Mouse (Mus musculus): ENCODE results near the gene Gm49358. TPM values are rescaled to one million over a fixed set of nuclear protein-coding genes. Genes with fewer than 3 reads are reported as not detected.

The Gm49358 gene
- total and polyA plus RNA-seq, 2 experiments: 1.9 TPM; not detected in 1

DNA sequence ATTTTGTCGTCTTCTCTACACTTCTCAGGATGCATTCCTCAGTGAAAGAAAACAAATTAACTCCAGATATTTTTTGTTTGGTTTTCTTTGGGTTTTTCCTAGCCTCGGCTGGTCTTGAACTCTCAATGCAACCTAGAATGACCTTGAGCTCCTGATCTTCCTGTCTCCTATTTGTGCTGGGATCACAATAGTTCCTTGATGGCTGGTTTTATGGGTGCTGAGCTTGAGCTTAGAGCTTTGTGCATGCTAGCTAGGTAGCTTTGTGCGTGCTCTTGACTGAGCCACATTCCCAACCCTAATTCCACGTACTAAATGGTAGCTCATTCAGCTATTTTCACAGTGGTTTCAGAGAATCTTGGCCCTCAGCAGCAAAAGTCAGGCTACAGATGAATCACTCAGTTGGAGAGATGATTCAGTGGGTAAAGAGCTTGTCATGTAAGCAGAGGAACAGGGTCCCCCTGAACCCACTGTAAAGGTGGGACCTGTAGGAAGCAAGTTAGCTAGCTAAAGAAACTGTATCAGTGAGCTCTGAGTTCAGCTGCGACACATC, 20.4 kb downstream of the Gm49358 start:
- no peaks in the 10 kb centered on the region for H3K36me3 ChIP-seq (ENCODE audit: control insufficient read depth, insufficient read depth, low read length)
- no peak for TF ChIP-seq POLR2A (IDR thresholded peaks at IDR 0.05; ENCODE audit: extremely low read depth, insufficient read depth, low read length)
- no peak for TF ChIP-seq CTCF (IDR thresholded peaks at IDR 0.05; ENCODE audit: low read depth, low read length)
- H3K27me3 ChIP-seq (ENCODE audit: control insufficient read depth, insufficient read depth, low read length): no peaks in the 10 kb centered on the region
- no peak overlapping the region for H3K9ac ChIP-seq (ENCODE audit: low read depth, low read length)
- H3K79me2 ChIP-seq (ENCODE audit: control insufficient read depth, insufficient read depth, low read length): peaks cover 41% of the 10 kb centered on the region
- no peak overlapping the region for H3K4me3 ChIP-seq (ENCODE audit: insufficient read depth, low read depth, low read length)
- 59% methylated on average over 5 of the region's 5 CpGs for WGBS
- H3K27ac ChIP-seq (replicated peaks; ENCODE audit: insufficient read depth, low read depth, low read length): 0 out of 2 replicates have a peak overlapping the region, but pooled peaks have one; percentile 18
- H3K4me1 ChIP-seq (ENCODE audit: control insufficient read depth, insufficient read depth, low read length): peaks cover 28% of the 10 kb centered on the region
- DNase-seq (ENCODE audit: extremely low read depth, low read depth, low spot score): no peak

DNA sequence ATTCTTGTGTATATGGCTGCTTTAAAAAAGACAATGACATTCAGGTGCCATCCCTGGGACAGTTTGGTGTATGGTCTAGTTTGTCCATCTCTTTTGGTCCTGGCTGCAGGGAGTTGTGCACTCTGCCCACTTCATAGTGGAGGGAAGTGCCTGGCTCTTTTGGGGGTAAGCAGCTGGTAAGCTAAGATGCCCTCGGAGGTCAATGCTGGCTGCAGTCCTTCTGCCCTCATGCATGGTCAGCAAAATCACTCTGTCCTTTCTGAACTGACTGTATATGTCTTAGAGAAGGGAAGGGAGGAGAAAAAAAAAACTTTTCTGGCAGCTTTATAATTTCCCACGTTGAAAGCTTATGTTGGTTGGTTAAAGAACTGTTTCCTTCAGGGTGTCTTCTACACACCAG, 21.6 kb downstream of the Gm49358 start:
- Histone ChIP-seq H3K4me3 (ENCODE audit: insufficient read depth, low read depth, low read length) (no peak overlapping the region), H3K79me2 (ENCODE audit: control insufficient read depth, insufficient read depth, low read length) (peaks cover 47% of the 10 kb centered on the region), H3K4me1 (ENCODE audit: control insufficient read depth, insufficient read depth, low read length) (peaks cover 22% of the 10 kb centered on the region), H3K9ac (ENCODE audit: low read depth, low read length) (no peak overlapping the region), H3K36me3 (ENCODE audit: control insufficient read depth, insufficient read depth, low read length) (no peaks in the 10 kb centered on the region), H3K27ac (replicated peaks; ENCODE audit: insufficient read depth, low read depth, low read length) (no peak overlapping the region), H3K27me3 (ENCODE audit: control insufficient read depth, insufficient read depth, low read length) (no peaks in the 10 kb centered on the region)
- TF ChIP-seq POLR2A (IDR thresholded peaks at IDR 0.05; ENCODE audit: extremely low read depth, insufficient read depth, low read length) (no peak), CTCF (IDR thresholded peaks at IDR 0.05; ENCODE audit: low read depth, low read length) (no peak)
- 57% methylated on average over 2 of the region's 2 CpGs for WGBS
- DNase-seq (ENCODE audit: extremely low read depth, low read depth, low spot score): no peak

DNA sequence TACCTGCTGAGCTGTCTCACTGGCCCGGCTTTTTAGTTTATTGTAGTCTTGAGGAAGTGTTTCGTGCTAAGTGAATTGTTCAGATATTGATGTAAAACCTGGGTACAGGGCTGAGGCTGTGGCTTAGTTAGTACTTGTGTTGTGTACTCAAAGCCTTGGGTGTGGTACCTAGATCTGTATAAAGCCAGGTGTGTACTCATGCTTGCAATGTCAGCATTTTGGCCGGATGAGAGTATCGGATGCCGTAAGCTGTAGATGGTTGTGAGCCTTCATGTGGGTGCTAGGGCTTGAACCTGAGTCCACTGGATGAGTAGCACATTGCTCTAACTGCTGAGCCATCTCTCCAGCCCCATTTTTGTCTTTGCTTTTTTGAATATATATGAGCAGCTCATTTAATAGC, 22.3 kb downstream of the Gm49358 start:
- no peak for DNase-seq (ENCODE audit: extremely low read depth, low read depth, low spot score)
- no peak overlapping the region for H3K9ac ChIP-seq (ENCODE audit: low read depth, low read length)
- H3K4me1 ChIP-seq (ENCODE audit: control insufficient read depth, insufficient read depth, low read length): peaks cover 22% of the 10 kb centered on the region
- TF ChIP-seq CTCF (IDR thresholded peaks at IDR 0.05; ENCODE audit: low read depth, low read length) (no peak), POLR2A (IDR thresholded peaks at IDR 0.05; ENCODE audit: extremely low read depth, insufficient read depth, low read length) (no peak)
- no peak overlapping the region for H3K27ac ChIP-seq (replicated peaks; ENCODE audit: insufficient read depth, low read depth, low read length)
- no peaks in the 10 kb centered on the region for H3K27me3 ChIP-seq (ENCODE audit: control insufficient read depth, insufficient read depth, low read length)
- no peaks in the 10 kb centered on the region for H3K36me3 ChIP-seq (ENCODE audit: control insufficient read depth, insufficient read depth, low read length)
- 90% methylated on average over 5 of the region's 5 CpGs for WGBS
- peaks cover 50% of the 10 kb centered on the region for H3K79me2 ChIP-seq (ENCODE audit: control insufficient read depth, insufficient read depth, low read length)
- no peak overlapping the region for H3K4me3 ChIP-seq (ENCODE audit: insufficient read depth, low read depth, low read length)

DNA sequence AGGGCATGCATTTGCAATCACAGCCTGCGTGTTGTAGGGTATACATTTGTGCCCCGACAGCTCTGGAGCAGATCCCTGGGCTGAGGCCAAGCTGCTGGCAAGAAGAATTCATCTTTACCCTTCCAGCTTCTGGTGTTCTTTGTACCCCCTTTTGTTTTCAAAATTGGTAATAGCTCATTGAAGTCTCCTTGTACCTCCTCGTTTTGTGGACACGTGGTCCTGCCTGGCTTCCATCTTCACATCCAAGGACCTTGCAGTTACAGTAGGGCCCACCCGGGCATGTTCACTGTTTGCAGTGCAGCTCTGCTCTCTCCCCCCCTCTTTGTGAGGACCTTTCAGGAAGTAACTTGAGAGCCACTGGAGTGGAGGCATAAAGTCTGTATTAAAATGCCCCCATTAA, 24.4 kb downstream of the Gm49358 start:
- 48% methylated on average over 5 of the region's 5 CpGs for WGBS
- peaks cover 11% of the 10 kb centered on the region; the same call in 1 of the 2 replicates for H3K4me1 ChIP-seq (ENCODE audit: control insufficient read depth, insufficient read depth, low read length)
- H3K9ac ChIP-seq (ENCODE audit: low read depth, low read length): no peak overlapping the region
- TF ChIP-seq CTCF (IDR thresholded peaks at IDR 0.05; ENCODE audit: low read depth, low read length): no peak
- no peak for TF ChIP-seq POLR2A (IDR thresholded peaks at IDR 0.05; ENCODE audit: extremely low read depth, insufficient read depth, low read length)
- H3K79me2 ChIP-seq (ENCODE audit: control insufficient read depth, insufficient read depth, low read length): peaks cover 51% of the 10 kb centered on the region
- H3K27me3 ChIP-seq (ENCODE audit: control insufficient read depth, insufficient read depth, low read length): no peaks in the 10 kb centered on the region
- DNase-seq (ENCODE audit: extremely low read depth, low read depth, low spot score): no peak
- no peak overlapping the region for H3K27ac ChIP-seq (replicated peaks; ENCODE audit: insufficient read depth, low read depth, low read length)
- no peak overlapping the region for H3K4me3 ChIP-seq (ENCODE audit: insufficient read depth, low read depth, low read length)
- H3K36me3 ChIP-seq (ENCODE audit: control insufficient read depth, insufficient read depth, low read length): no peaks in the 10 kb centered on the region

DNA sequence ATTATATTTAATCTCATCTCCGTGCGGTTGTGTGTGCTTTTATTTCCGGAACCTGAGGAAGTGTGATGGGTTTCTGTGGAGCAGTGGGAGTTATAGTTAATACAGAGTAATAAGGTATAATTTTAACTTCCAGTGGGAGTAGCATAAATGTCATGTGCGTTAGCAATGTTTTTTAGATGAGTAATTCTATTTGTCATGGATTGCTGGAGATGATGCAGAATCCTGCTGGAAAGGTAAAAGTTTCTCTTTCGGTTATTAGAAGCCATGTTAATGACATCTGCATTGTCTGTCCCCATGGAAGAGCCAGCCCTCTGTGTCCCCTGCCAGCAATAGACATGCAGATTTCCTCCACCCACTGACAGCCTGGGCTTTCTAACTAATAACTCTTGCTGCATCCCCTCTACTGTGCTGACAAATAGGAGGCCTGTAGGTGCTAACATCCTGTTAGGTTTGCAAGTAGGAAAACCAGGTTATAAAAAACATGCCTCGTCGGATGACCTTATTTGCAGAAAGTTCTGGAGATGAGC, 25.4 kb downstream of the Gm49358 start:
- no peak overlapping the region for H3K4me3 ChIP-seq (ENCODE audit: insufficient read depth, low read depth, low read length)
- H3K4me1 ChIP-seq (ENCODE audit: control insufficient read depth, insufficient read depth, low read length): peaks cover 9% of the 10 kb centered on the region; the same call in 1 of the 2 replicates
- TF ChIP-seq POLR2A (IDR thresholded peaks at IDR 0.05; ENCODE audit: extremely low read depth, insufficient read depth, low read length) (no peak), CTCF (IDR thresholded peaks at IDR 0.05; ENCODE audit: low read depth, low read length) (no peak)
- H3K27ac ChIP-seq (replicated peaks; ENCODE audit: insufficient read depth, low read depth, low read length): no peak overlapping the region
- 91% methylated on average over 7 of the region's 7 CpGs for WGBS
- H3K9ac ChIP-seq (ENCODE audit: low read depth, low read length): no peak overlapping the region
- no peak for DNase-seq (ENCODE audit: extremely low read depth, low read depth, low spot score)
- peaks cover 58% of the 10 kb centered on the region for H3K79me2 ChIP-seq (ENCODE audit: control insufficient read depth, insufficient read depth, low read length)
- H3K36me3 ChIP-seq (ENCODE audit: control insufficient read depth, insufficient read depth, low read length): no peaks in the 10 kb centered on the region
- no peaks in the 10 kb centered on the region for H3K27me3 ChIP-seq (ENCODE audit: control insufficient read depth, insufficient read depth, low read length)

DNA sequence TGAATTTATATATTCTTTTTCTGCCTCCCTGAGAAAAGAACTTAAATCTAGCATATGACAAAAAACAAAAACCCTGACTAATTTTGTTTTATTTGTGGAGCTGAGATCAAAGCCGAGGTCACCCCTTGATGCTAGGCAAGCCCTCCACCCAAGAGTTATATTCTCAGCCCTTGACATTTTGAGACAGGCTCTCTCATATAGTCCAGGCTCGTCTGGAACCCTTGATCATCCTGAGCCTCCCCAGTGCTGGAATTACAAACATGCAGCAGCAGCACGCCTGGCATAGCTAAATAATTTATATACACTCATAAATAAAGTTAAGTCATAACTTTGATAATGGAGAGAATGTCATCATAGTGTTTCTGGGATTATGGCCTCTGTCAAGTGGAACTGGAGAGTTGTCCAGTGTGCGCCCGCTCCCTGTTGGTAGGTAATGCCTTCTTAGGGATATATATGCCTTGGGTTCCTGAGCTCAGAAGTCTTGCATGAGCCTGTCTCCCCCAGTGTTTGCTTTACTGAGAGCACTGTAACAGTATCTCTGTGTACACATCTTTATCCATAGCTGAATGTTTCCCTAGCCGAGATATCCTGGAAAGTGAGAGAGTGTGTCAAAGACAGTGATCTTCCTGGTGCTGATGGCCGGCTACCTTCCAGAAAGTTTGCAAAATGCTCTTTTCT, 27.9 kb downstream of the Gm49358 start:
- TF ChIP-seq POLR2A (IDR thresholded peaks at IDR 0.05; ENCODE audit: extremely low read depth, insufficient read depth, low read length) (no peak), CTCF (IDR thresholded peaks at IDR 0.05; ENCODE audit: low read depth, low read length) (no peak)
- no peaks in the 10 kb centered on the region for H3K36me3 ChIP-seq (ENCODE audit: control insufficient read depth, insufficient read depth, low read length)
- H3K4me1 ChIP-seq (ENCODE audit: control insufficient read depth, insufficient read depth, low read length): peaks cover 2% of the 10 kb centered on the region; the same call in 1 of the 2 replicates
- 80% methylated on average over 7 of the region's 7 CpGs for WGBS
- peaks cover 52% of the 10 kb centered on the region for H3K79me2 ChIP-seq (ENCODE audit: control insufficient read depth, insufficient read depth, low read length)
- no peak overlapping the region for H3K9ac ChIP-seq (ENCODE audit: low read depth, low read length)
- no peak overlapping the region for H3K4me3 ChIP-seq (ENCODE audit: insufficient read depth, low read depth, low read length)
- no peak overlapping the region for H3K27ac ChIP-seq (replicated peaks; ENCODE audit: insufficient read depth, low read depth, low read length)
- DNase-seq (ENCODE audit: extremely low read depth, low read depth, low spot score): no peak
- no peaks in the 10 kb centered on the region for H3K27me3 ChIP-seq (ENCODE audit: control insufficient read depth, insufficient read depth, low read length)
